Mouse (Mus musculus) embryo, embryonic 11 days (tissue): ENCODE measurements around the gene E2f8.

Source experiments
- DNase-seq: peaks from one replicate; pipeline ENCODE4 v3.0.0-alpha.2; 2015

The E2f8 gene

DNA sequence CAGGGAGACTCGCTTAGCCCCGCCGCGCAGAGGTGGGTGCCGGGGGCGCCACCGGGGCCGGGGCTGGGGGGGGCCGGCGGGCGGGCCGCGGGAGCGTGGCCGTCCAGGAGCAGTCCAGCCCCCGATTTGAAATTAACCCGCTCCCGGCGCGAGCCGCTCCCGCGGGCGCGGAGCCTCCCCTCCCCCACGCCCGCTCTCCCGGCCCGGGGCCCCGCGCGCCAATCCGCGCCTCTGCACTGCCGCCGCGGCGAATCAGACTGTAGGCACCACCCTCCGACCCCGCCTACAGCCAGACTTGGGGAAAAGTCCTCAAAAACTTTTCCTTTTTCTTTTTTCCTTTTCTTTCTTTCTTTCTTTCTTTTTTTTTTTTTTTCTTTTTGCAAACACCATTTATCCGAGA lies at the start of gene E2f8:
TSS of gene E2f8 (minus strand) at position 111 of the 400 bp plus-strand sequence.
- peak; percentile 94 for DNase-seq

DNA sequence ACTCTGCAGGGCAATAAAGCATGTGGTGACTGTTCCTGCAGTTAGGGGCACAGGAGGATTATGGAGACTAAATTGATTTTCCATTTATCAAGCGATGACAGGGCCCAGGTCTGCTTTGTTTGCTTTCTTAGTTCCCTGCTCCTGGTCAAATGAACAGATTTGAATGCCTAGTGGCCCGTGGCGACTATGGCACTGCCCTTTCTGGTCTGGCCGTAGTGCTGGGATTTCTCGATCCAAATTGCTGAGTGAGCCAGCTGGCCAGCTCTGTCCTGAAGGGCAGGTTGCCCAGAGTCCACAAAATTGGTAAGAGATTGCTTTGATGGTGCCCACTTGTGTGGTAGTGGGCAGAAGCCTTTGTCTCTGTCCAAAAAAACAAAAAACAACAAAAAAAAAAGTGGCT lies 49.0 kb upstream of the E2f8 start:
- no peak for DNase-seq

DNA sequence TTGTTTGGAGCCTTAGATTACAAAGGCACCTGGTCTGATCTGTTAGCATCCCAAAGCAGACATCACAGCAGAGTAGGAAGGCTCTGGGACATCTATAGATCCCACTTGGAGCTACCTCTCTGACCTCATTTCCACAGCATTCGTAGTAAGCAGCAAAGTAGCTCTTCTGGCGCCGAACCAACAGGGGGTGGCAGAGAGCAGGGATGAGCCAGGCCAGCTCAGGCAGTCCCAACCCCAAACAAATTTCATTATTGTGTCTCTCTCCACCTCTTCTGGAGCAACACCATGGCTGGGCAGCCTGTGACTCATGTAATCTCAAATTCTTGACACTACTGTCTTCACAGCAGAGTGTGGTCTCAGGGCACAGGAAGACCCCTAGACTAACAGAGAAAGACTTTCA lies 47.0 kb upstream of the E2f8 start:
- peak; percentile 73 for DNase-seq

DNA sequence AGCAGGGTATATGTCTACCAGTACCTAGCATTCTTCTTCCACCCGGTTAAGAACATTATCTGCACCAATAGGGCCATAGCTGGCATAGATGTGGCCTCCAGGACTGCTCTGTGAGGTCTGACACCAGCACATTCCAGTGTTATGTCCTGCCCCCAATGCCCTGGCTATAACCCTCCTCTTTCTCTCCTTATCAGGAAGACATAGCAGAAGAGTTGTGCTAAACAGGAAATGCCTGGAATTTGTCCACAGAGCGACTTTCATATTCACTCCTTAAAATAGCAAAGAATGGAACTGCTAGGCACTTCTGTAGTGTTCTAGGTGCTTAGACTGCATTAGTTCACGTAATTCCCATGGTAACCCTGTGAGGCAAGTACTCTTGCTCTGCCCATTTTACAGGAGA lies 43.8 kb upstream of the E2f8 start:
- DNase-seq: no peak

DNA sequence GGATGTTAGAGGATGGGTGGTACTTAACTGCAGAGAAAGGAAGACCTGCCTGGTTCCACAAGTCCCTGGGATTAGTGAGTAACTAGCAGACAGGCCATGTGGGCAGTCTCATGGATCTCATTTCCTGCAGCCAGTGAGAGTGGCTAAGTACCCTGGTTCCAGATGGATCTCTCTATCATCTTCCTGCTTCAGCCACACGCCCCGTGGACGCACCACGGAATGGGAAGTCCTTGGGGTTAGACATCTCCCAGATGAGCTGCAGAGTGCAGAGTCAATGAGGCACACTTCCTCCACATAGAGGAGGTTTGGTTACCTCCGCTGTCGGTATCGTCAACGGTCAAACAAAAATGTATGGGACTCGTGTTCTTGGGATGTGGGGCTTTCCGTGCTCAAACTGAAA lies 42.2 kb upstream of the E2f8 start:
- DNase-seq: no peak

DNA sequence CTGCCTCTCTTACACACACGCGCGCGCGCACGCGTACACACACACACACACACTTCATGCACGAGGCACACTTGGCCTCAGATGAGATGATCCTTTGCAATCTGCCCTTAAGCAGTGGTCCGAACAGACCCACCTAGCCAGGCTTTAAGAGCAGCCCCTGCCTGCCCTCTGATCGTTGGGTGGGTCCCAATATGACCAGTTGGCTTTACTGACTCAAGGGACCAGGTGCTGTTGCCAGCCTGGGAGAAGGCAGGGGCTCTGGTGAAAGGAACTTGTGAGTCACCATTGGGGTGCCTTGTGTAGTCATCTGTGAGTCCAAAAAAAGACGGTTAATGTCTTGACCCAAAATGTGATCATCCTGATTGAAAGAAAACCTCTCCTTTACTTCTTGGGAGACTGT lies 37.0 kb upstream of the E2f8 start:
- DNase-seq: no peak

DNA sequence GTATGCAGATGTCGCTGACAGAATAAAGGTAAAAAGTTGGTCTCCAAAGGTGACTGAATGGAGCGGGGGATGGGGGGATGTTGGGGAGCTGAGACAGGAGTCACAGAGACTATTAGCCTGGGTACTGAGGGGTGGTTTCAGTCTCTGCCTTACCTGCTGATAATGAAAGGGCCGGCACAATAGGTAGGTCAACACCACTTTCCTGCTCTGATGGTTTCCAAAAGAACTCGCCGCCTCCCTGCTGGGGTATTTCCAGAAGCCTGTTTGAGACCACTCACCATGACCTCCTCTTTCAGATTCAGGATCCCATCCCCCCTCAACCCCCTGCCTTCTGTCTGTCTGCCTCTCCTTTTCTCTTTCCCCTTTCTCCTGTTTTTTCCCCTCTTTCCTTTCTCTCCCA lies 36.6 kb upstream of the E2f8 start:
- DNase-seq: no peak

DNA sequence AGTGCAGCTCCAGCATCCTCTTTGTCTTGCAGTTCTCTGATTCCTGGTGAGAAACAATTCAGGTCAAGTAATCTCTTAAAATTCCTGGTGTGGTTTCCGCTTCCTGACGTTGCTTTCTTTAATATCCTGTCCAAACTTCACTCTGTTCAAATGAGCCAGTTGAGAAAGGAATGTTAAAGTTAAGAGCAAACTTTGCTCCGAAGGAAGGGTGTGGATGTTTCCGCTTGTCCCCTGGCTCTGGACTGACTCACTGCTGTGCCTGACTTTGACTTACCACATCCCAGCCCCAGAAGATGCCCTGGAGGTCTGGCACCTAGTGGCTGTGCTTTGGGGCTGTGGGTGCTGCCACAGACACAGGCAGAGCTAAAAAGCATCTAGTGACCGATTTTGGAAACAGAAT lies 36.1 kb upstream of the E2f8 start:
- no peak for DNase-seq

DNA sequence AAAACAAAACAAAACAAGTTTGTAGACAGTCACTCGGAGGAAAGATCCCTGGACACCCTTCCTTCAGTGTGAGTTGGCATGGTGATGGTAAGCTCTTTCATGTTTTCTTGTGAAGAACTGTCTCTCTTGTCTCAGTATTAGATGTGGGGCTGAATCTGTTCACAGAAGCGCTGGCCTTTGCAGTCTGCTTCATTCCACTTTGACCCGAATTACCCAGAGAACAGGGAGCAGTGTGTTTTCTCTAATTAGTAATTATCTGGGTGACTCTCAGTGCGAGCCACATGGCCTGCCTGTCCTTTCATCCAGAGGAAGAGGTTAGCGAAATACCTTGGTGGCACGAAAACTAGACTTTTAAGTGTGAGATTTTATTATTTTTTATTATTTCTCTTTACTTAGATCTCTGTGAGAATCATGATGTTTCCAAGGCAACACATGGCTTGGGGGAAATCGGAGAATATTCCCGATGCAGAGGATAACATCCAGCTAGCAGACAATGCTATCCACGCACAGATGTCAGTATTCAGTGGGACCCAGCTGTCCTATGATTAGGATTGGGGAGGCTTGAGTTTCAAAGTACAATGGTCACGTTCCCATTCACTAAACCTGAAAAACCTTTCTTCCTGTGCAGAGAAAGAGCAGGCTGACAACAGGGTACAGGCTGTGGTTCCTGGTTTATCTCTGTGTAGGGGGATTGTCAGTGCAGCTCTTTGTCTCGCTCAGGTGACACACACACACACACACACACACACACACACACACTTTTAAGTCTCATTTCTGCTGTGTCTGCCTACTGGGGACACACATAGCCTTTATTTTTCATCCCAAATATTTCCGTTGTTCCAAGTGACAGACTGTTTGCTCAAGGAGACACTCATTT lies 33.5 kb upstream of the E2f8 start:
- DNase-seq: no peak

- DNase-seq: no peak
Measured at GRCm38 (mm10) chr7:48911146-48911545, 29.8 kb upstream of the E2f8 start.

- DNase-seq: no peak
Measured at GRCm38 (mm10) chr7:48910282-48910681, 28.9 kb upstream of the E2f8 start.

DNA sequence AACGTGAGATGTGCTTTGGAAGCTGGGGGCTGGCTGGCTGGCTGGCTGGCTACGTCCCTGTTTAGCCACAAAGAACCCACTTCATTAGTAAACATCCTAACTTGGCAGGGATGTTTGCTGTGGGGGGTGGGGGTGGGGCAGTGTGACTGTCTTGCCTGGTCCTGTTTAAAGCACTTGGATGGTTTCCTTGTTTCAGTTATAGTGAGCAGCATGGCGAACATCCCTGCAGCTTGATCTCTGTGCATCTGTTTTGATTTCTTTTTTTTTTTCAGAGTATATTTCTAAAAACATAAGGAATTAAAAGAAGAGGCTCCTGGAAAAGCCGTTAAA lies 27.9 kb upstream of the E2f8 start:
- no peak for DNase-seq

GRCm38 (mm10) chr7:48908521-48909341 lies 27.3 kb upstream of the E2f8 start, which contains the start of gene Nav2:
Nav2 (plus strand) TSS chr7:48908716.
- DNase-seq: no peak

GRCm38 (mm10) chr7:48902454-48902853 lies 21.1 kb upstream of the E2f8 start:
- no peak for DNase-seq

DNA sequence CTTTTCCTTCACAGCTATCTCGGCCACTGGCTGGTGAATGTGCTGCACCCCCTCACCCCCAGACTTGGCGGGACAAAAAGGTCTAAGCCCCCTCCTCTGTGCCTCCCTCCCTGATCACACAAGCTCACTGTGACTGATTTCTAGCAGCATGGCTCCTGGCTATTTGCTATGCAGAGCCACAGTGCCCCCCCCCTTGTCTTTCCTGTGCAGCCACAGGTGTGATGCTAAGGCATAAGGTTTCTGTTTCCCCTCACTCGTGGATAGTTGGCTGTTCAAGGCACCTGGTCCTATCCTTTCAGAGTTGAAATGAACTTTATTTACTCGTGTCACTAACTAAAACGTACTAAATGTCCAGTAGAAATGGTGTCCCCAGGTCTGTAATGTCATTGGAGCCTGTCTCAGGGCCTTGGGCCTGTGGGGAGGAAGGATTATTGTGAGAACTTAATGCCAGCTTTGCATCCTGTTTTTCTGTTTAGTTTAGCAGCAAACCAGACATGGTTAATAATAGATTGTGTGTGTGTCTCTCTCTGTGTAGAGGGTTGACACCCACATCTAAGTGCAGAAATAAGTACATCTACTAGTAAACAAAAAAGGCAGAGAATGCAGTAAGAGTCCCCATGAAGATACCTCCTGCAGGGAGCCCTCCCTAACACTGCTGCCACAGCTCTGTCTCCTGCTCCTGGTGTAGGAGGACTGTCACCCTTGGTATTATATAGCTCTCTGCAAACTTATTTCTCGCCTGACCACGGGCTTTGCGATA lies 19.2 kb upstream of the E2f8 start:
- DNase-seq: no peak

GRCm38 (mm10) chr7:48898416-48898815 lies 17.0 kb upstream of the E2f8 start:
- DNase-seq: no peak

GRCm38 (mm10) chr7:48897539-48898163 lies 16.3 kb upstream of the E2f8 start:
- DNase-seq: peak; percentile 58

GRCm38 (mm10) chr7:48896051-48896450 lies 14.7 kb upstream of the E2f8 start:
- DNase-seq: no peak

- DNase-seq: no peak
Measured at GRCm38 (mm10) chr7:48895475-48895874, 14.1 kb upstream of the E2f8 start.

GRCm38 (mm10) chr7:48894763-48895162 lies 13.4 kb upstream of the E2f8 start:
- no peak for DNase-seq

DNA sequence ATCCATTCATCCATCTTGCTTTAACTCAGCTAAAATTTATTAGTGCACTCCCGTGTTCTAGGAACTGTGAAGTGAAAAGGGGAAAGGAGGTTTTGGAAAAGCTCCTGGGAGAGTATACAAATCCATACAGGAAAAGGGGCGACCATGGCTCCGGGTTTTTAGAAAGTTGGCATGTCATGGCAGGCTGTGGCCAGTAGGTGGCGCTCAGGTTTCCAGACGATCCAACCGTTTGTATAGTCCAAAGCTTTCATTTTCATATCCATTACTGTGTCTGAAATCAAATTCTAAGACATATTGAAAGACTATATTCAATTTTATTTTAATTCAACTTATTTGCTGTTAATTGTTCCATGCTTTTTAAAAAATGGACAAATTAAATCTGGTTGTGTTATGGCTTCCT lies 12.8 kb upstream of the E2f8 start:
- peak; percentile 71 for DNase-seq

DNA sequence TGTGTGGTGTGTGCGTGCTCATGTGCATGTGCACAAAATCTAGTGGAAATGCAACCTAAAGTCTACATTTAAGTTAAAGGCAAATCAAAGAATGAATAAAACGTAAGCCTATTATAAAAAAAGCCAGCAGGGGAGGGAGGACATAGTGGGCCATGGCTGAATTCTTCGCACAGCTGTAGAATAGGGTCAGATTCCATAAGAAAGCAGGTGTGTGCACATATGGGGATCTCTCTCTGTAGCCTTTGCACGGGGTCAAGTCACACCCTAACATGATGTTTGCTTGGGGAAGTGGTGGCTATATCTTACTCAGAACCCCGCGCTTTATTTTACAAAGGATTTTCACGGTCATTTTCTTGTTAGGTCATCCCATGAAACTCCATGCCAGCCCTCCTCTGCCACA lies 11.7 kb upstream of the E2f8 start:
- no peak for DNase-seq

DNA sequence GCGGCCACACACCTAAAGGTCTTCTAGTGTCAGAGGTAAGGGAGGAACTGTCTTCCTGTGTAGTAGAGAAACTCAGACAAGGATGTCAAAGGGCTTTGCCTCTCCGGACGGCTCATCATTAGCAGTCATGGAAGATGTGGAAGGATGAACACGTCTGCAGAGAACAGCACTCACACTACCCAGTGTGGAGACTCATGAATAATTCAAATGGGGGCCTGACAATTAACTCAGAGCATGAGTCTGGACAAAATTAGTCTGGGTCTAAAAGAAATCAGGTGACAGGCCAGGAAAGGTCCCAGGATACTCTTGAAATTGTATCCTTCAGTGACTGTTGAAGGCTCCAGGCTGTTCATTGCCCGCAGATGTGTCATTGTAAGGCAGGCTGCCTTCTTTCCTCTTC lies 9.6 kb upstream of the E2f8 start:
- DNase-seq: no peak
